Mouse (Mus musculus) heart, embryonic 11.5 days (tissue): ENCODE measurements at regions not wholly inside any gene's neighbourhood (a gene's known extent, or its start where the extent isn't known, plus 50 kb on each side); places are given as distances from the start of the nearest gene placed in this dataset.
A peak's percentile ranks its signal among the peaks of the same experiment; 100 is the strongest.

Experiments used
- ATAC-seq: fragments of 200-750 bp; cut with Nextera tagmentation; replicated peaks from 2 replicates; pipeline ENCODE4 v1.8.0; 2017; ENCODE audit warnings: moderate library complexity; ENCODE audit not compliant: insufficient number of reproducible peaks, low FRiP score, low TSS enrichment
- H3K27ac ChIP-seq: fragments of 300-500 bp; sonication (generic); 2 replicates; pipeline ENCODE4 v1.5.1; 2014; ENCODE audit warnings: mild to moderate bottlenecking, low read depth, low read length
- H3K27me3 ChIP-seq: fragments of 300-500 bp; sonication (generic); 2 replicates; pipeline ENCODE4 v1.6.1; 2014; ENCODE audit warnings: mild to moderate bottlenecking, low read length, mixed read lengths; ENCODE audit not compliant: control insufficient read depth, insufficient read depth
- H3K36me3 ChIP-seq: fragments of 300-500 bp; sonication (generic); 2 replicates; pipeline ENCODE4 v1.6.1; 2014; ENCODE audit warnings: mild to moderate bottlenecking, low read length, moderate library complexity, mixed read lengths; ENCODE audit not compliant: control insufficient read depth, insufficient read depth
- H3K4me1 ChIP-seq: fragments of 300-500 bp; sonication (generic); 2 replicates; pipeline ENCODE4 v1.6.1; 2014; ENCODE audit warnings: low read length; ENCODE audit not compliant: control insufficient read depth, insufficient read depth
- H3K4me2 ChIP-seq: fragments of 300-500 bp; sonication (generic); 2 replicates; pipeline ENCODE4 v1.6.1; 2014; ENCODE audit warnings: mild to moderate bottlenecking, moderate library complexity
- H3K4me3 ChIP-seq: fragments of 300-500 bp; sonication (generic); 2 replicates; pipeline ENCODE4 v1.5.1; 2014; ENCODE audit warnings: low read depth, low read length
- H3K9ac ChIP-seq: fragments of 300-500 bp; sonication (generic); 2 replicates; pipeline ENCODE4 v1.6.1; 2014; ENCODE audit warnings: mild to moderate bottlenecking, low read depth, low read length, moderate library complexity
- H3K9me3 ChIP-seq: fragments of 300-500 bp; sonication (generic); replicated peaks from 2 replicates; pipeline ENCODE4 v1.6.1; 2016; ENCODE audit warnings: low read length; ENCODE audit not compliant: control insufficient read depth
- WGBS: fragments of 180-500 bp; shearing (Covaris S2); extraction: QIAGEN DNeasy Blood & Tissue Kit; methylation state at CpG from one replicate; pipeline ENCODE4 v1.1.7; 2014; ENCODE audit not compliant: insufficient replicate concordance; 5-methylcytosine and 5-hydroxymethylcytosine counted together

DNA sequence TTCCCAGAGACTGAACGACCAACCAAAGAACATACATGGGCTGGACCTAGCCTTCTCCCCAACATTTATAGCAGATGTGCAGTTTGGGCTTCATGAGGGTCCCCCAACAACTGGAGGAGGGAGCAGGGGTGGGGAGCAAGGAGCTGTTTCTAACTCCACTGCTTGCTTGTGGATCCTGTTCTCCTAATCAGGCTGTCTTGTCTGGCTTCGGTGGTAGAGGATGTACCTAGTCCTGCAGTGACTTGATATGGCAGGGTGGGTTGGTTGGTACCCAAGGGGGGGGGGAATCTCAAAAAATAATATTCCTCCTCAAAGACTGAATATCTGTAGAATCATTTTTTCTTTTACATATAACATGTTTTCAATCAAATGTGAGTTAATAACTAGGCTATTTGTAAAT is 168.3 kb upstream of the Jmjd1c start:
- Histone ChIP-seq H3K4me2 (no peak overlapping the region), H3K36me3 (no peaks in the 10 kb centered on the region), H3K27me3 (no peaks in the 10 kb centered on the region), H3K4me1 (peaks cover 10% of the 10 kb centered on the region), H3K27ac (no peak overlapping the region), H3K9ac (no peak overlapping the region), H3K9me3 (no peaks in the 10 kb centered on the region), H3K4me3 (no peak overlapping the region)
- ATAC-seq = no peak
- WGBS = 58% methylated on average over 2 of the region's 2 CpGs

DNA sequence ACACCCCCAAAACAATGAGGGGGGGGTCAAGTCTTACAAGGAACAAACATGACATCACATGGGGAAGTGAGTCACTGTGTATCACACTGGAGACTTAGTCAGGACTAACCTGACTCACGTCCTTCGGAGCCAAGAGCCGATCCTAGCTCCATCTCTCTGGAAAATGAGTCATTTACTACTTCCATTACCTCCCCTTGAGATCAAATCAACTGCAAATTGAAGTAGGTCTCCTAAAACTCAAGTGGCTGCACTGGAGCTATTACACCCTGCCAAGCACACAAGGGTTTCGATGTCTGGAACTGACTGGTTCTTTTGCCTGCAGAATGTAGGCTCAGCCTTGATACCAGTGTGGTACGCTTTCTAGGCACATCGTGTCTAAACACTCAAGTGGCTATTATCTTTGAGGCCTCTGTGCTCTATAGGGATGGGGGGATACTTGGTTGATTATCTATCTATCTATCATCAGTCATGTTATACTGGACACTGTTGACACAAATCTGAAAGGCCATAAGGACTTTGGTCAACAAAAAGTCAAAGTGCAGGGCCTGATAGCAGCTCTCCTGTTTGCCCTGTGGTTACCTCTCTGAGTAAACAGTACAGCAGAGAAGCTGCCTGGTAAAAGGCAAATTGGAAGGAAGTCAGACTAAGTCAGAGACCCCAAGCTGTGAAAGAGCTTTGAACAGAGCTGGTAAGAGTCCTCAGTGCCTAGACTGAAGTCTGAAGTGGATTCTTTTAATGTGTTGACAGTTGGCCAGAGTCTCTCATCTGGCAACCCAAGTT is 167.5 kb upstream of the Jmjd1c start:
- H3K4me2 ChIP-seq = no peak overlapping the region
- peaks cover 7% of the 10 kb centered on the region; the same call in 1 of the 2 replicates for H3K4me1 ChIP-seq
- ATAC-seq = no peak
- no peaks in the 10 kb centered on the region for H3K36me3 ChIP-seq
- WGBS = 34% methylated on average over 6 of the region's 6 CpGs
- H3K9me3 ChIP-seq = no peaks in the 10 kb centered on the region
- no peak overlapping the region for H3K4me3 ChIP-seq
- H3K9ac ChIP-seq = no peak overlapping the region
- H3K27ac ChIP-seq = 0 out of 2 replicates have a peak overlapping the region, but pooled peaks have one; percentile 12
- H3K27me3 ChIP-seq = no peaks in the 10 kb centered on the region

DNA sequence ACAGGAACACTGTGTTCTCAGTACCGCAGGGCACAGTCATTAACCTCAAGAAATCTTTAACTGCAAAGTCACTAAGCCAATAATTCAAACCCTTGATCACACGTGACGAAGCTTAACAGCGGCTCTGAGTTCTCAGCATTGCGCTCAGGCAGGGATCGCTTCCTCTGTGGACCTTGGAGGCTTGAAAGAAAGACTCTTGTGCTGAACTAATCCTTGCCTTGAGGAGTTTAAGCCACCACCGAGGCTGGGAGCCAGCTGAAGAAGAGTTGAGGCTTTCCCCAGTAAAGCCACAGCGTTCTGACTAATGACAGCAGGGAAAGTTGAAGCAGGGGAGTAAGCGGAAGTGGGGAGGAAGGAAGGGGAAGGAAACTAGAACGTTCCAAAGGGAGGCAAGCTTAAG is 165.4 kb upstream of the Jmjd1c start:
- no peak overlapping the region for H3K9ac ChIP-seq
- no peaks in the 10 kb centered on the region for H3K9me3 ChIP-seq
- 66% methylated on average over 10 of the region's 10 CpGs for WGBS
- H3K36me3 ChIP-seq = no peaks in the 10 kb centered on the region
- no peak for ATAC-seq
- H3K4me1 ChIP-seq = peaks cover 7% of the 10 kb centered on the region; the same call in 1 of the 2 replicates
- H3K4me3 ChIP-seq = no peak overlapping the region
- H3K27ac ChIP-seq = no peak overlapping the region
- H3K4me2 ChIP-seq = no peak overlapping the region
- H3K27me3 ChIP-seq = no peaks in the 10 kb centered on the region

DNA sequence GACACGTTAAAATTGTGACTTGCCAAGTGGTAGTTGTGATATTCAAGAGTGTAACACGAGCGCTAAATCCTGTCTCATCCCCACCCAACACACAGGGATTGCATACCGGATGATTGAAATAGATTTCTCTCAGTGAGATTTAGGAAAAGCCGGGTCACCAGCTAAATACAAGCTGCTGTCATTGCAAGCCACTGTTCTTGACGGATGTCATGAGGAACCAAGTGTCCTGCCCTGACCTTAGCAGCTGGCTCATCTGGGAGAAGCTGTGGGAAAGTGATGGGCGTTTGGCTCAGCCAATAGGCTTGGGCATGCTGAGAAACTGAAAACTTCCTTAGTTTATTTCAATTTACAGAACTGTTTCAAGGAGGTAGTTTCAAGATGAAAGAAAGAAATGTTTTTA is 164.4 kb upstream of the Jmjd1c start:
- no peak overlapping the region for H3K4me2 ChIP-seq
- no peaks in the 10 kb centered on the region for H3K27me3 ChIP-seq
- H3K4me3 ChIP-seq = no peak overlapping the region
- H3K36me3 ChIP-seq = no peaks in the 10 kb centered on the region
- WGBS = 55% methylated on average over 7 of the region's 7 CpGs
- H3K9me3 ChIP-seq = no peaks in the 10 kb centered on the region
- ATAC-seq = no peak
- H3K27ac ChIP-seq = no peak overlapping the region
- H3K4me1 ChIP-seq = peaks cover 4% of the 10 kb centered on the region; the same call in 1 of the 2 replicates
- H3K9ac ChIP-seq = no peak overlapping the region

DNA sequence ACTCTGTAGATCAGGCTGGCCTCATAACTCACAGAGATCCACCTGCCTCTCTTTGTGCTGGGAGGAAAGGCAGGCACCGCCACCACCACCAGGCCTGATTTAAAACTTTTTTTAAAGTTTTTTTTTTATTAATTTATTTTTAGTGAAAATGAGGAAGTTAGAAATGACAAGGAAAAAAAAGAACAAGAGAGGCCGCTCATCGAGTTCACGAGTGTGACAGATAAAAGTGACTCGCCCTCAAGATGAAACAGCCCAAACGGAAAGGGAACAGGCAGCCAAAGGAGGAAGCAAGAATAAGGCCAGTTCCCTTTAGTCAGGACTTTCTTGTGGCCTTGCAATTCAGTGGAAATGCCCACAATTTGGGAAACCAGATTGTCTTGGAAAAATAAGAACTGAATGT is 163.4 kb upstream of the Jmjd1c start:
- Histone ChIP-seq H3K4me3 (no peak overlapping the region), H3K9me3 (no peaks in the 10 kb centered on the region), H3K27me3 (no peaks in the 10 kb centered on the region), H3K4me1 (peaks cover 4% of the 10 kb centered on the region; the same call in 1 of the 2 replicates), H3K4me2 (no peak overlapping the region), H3K36me3 (no peaks in the 10 kb centered on the region), H3K27ac (no peak overlapping the region), H3K9ac (no peak overlapping the region)
- ATAC-seq = no peak
- 69% methylated on average over 6 of the region's 6 CpGs for WGBS

DNA sequence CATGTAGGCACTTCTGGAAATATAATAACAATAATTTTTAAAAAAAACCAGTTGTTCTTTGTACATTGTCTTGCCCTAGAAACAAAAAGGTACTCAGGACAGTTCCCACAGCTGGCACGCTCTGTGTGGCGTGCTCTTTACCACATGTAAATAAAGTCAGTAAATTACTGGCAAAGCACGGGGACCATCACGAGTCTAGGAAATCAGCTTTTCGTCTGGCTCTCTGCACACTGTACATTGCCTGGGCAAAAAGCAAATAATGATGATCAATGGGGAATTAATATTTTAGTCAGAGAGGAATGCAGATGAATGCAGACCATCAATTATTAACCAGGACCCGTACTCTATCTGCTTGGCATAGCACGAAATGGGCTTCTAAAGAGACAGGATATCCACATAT is 162.2 kb upstream of the Jmjd1c start:
- H3K9me3 ChIP-seq = no peaks in the 10 kb centered on the region
- H3K4me2 ChIP-seq = no peak overlapping the region
- no peak overlapping the region for H3K27ac ChIP-seq
- no peak overlapping the region for H3K9ac ChIP-seq
- no peaks in the 10 kb centered on the region for H3K36me3 ChIP-seq
- H3K4me3 ChIP-seq = no peak overlapping the region
- 85% methylated on average over 7 of the region's 7 CpGs for WGBS
- peaks cover under 1% of the 10 kb centered on the region; the same call in 1 of the 2 replicates for H3K4me1 ChIP-seq
- no peaks in the 10 kb centered on the region for H3K27me3 ChIP-seq
- ATAC-seq = no peak

DNA sequence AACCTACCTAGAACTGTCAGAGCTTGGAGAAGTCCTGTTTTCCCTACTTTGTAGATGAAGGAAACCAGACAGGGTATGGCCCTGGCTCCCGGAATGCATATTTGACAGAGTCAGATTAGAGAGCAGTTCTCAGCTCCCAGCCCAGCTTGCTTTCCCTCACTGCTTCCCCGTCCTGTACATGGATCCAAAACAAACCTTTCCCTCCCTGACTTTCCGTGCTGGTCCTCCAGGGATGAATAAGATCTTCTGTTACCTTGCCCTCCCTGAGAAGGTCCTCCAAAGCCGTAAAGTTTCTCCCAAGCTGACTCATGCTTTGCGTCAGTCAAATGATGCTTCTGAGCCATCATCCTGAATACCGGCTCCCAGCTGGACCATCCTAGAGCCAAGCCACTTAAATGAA is 160.2 kb upstream of the Jmjd1c start:
- Histone ChIP-seq H3K36me3 (no peaks in the 10 kb centered on the region), H3K9me3 (no peaks in the 10 kb centered on the region), H3K27me3 (no peaks in the 10 kb centered on the region), H3K27ac (no peak overlapping the region), H3K4me3 (no peak overlapping the region), H3K9ac (no peak overlapping the region), H3K4me1 (no peaks in the 10 kb centered on the region; the same call in 1 of the 2 replicates), H3K4me2 (no peak overlapping the region)
- 0 out of 2 replicates have a peak, but pooled peaks have one; percentile 42 for ATAC-seq
- 40% methylated on average over 6 of the region's 6 CpGs for WGBS

DNA sequence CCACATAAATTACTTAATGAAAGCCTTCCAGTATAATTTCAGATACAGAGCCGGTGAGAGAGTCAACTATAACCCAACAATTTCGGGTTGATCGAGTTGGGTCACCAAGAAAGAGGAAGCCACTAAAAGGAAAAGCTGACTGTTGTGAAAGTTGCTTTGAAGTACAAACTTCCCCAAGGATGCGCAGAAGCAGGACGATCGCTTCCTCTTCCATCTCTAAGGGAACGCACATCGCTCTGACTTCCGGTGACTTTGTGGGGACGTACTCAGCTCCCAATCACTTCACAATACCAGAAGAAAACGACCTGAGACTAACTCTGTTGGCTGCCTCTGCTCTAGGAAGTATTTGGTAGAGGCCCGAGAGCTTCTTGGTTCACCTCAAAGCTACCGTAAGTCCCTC is 158.8 kb upstream of the Jmjd1c start:
- ATAC-seq = no peak

DNA sequence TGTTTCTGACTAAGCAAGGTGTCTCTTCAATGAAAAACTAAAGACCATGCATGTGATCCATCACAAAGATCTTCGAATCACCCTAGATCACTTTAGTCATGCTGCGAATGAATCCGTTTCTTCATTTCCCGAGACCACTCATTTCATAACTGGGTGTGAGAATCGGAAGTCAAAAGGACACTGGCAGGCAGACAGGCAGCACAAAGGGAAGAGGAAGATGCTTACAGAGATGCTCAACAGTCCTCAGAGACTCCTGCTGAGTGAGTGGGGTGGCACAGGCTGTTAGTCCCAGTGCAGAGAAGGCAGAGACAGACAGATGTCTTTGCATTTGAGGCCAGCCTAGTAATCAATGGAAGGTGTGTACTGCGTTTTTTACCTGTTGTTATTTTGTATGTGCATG is 155.6 kb upstream of the Jmjd1c start:
- Histone ChIP-seq H3K9ac (no peak overlapping the region), H3K36me3 (no peaks in the 10 kb centered on the region), H3K27ac (no peak overlapping the region), H3K9me3 (no peaks in the 10 kb centered on the region), H3K4me3 (no peak overlapping the region), H3K4me1 (no peaks in the 10 kb centered on the region), H3K27me3 (no peaks in the 10 kb centered on the region), H3K4me2 (no peak overlapping the region)
- no peak for ATAC-seq
- WGBS = 83% methylated on average over 6 of the region's 6 CpGs

More for the DNA sequence above, 158.8 kb upstream of the Jmjd1c start:
- Histone ChIP-seq H3K4me1 (no peaks in the 10 kb centered on the region), H3K9me3 (no peaks in the 10 kb centered on the region), H3K27me3 (no peaks in the 10 kb centered on the region), H3K36me3 (no peaks in the 10 kb centered on the region), H3K4me2 (no peak overlapping the region), H3K27ac (no peak overlapping the region), H3K4me3 (no peak overlapping the region), H3K9ac (no peak overlapping the region)
- 85% methylated on average over 13 of the region's 13 CpGs for WGBS
